Mouse (Mus musculus) heart, postnatal 36 days (tissue): ENCODE data around the gene Lsm4. TPM values are rescaled to one million over a fixed set of nuclear protein-coding genes. Genes with fewer than 3 reads are reported as not detected.
A peak's percentile ranks its signal among the peaks of the same experiment; 100 is the strongest.

Experiments
- DNase-seq, 2 experiments: peaks; one replicate each; pipeline ENCODE4 v3.0.0; 2021 to 2022
- intact Hi-C: fragments of 180-260 bp; cut with DNase I; formaldehyde crosslinking; loops from one replicate; pipeline ENCODE4 v1.15.1; 2025
- total RNA-seq, 2 experiments: library from RNA; stranded (reverse); gene quantifications; 2 replicates each; pipeline ENCODE4 v1.2.3; 2021

Gene Lsm4
- total RNA-seq, 2 experiments from 2014 or later, result 64.0 to 66.8 TPM

GRCm38 (mm10) chr8:70648164-70648442 lies 24.9 kb upstream of the Lsm4 start:
- no peak for DNase-seq
- intact Hi-C loops, result no loop called here

DNA sequence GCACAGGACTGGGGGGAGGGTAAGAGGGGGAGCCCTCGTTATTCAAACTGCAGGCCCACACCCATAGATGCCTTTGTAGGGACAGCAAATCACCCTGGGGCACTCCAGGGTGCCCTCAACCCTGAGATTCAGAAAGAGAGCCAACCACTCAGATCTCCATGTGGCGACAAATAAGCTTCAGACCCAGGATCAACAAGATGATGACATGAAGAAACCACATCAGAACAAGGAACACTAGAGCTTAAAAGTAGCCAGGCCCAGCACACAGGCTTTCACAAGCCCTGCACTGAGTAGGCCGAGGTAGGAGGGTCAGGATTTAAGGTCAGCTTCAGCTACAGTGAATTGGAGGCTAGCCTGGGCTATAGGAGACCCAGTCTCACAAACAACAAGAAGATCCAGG lies 24.1 kb upstream of the Lsm4 start:
- intact Hi-C loops, result no loop called here
- DNase-seq, result no peak

DNA sequence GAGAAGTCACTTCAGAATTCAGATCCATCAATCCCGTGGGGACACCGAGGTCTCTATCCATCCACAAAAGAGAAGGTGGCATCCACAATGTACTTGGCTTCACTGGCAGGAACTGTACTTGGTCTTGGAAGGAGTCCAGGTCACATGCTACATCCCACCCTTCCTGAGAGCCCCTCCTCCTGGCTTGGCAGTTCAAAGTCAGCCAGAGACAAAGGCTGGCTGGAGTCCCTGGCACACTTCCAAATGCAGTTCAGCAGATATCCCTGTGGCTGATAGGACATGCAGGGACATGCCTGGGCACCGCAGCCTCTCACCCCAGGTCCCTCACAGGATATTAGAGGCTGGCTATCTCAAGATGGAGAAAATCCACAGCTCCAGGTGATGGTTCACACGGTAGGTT lies 23.7 kb upstream of the Lsm4 start:
- intact Hi-C loops, result no loop called here
- DNase-seq, result peak; percentile 84

GRCm38 (mm10) chr8:70650351-70650750 lies 22.7 kb upstream of the Lsm4 start:
- intact Hi-C loops, result loop anchor here (5.0 kb wide), 1 partner anchor 38 kb away; no protein-coding TSS in a partner anchor
- no peak for DNase-seq

DNA sequence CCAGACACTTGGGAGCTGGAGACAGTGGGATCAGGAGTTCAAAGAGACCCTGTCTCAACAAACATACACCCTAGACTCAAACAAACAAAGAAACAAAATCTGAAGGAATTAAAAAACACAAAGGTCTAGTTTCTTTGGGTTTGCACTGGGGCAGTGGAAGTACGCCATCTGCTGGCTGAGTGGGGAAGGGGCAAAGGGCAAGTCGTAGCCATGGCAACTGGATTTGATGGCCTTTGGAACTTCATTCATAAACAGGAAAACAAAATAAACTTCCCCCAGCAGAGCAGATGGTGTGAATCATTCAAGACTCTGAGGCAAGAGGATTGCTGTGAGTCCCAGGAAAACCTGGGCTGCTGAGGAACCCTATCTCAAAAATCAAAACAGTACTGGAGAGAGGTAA lies 19.8 kb upstream of the Lsm4 start:
- intact Hi-C loops, result loop anchor here (1.0 to 5.0 kb wide), 2 partner anchors 23 to 41 kb away; no protein-coding TSS in a partner anchor
- DNase-seq, result peak; percentile 66 to 71

DNA sequence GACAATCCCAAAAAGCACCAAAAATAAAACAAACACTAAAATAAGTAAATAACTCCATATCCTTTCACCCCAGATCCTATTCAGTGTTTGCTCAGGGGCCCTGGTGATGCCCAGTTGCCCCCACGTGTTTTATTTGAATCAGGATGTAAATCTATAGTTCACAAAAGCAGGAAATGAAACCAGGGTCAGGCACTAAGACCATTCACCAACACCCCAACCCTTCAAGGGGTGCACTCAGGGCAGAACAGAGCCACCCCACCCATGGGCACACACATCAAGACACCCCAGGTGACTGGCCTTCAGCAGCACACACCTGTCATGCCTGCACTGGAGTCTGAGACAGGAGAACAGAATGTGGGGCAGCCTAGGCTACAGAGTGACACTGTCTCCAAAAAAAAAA lies 18.9 kb upstream of the Lsm4 start:
- intact Hi-C loops, result loop anchor here (5.0 kb wide), 1 partner anchor 42 kb away; no protein-coding TSS in a partner anchor
- no peak for DNase-seq

GRCm38 (mm10) chr8:70655469-70655868 lies 17.6 kb upstream of the Lsm4 start:
- no peak for DNase-seq
- intact Hi-C loops, result no loop called here

DNA sequence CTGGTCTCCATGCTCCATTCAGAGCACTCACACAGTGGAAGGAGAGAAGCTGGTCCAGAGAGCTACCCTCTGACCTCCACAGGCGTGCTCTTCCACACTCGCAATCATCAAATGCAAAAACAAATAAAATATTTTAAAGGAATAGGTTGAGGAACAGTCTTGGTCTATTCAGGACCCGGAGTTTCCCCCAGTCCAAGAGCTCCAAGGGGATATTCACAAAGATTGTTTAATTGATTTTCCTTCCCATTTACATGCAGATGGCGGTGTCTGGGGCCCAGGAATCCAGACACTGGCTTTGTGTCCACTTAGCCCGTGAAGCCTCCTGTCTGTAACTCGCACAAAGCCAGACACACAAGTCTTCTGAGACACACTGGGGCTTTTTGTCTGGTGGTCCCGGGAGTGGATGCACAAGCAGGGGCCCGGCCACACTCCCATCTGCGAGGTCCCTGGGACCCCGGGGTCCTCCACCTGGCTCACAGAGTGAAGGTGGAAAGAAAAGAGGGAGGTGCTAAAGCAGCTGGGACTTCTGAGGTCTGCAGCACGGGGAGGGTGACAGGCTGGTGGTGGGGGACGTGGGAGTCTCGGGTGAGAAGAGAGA lies 16.8 kb upstream of the Lsm4 start:
- intact Hi-C loops, result no loop called here
- DNase-seq, result no peak

GRCm38 (mm10) chr8:70657214-70657613 lies 15.8 kb upstream of the Lsm4 start:
- no peak for DNase-seq
- intact Hi-C loops, result no loop called here

- no peak for DNase-seq
- intact Hi-C loops, result no loop called here
These were observed 15.3 kb upstream of the Lsm4 start for GRCm38 (mm10) chr8:70657739-70658138.

DNA sequence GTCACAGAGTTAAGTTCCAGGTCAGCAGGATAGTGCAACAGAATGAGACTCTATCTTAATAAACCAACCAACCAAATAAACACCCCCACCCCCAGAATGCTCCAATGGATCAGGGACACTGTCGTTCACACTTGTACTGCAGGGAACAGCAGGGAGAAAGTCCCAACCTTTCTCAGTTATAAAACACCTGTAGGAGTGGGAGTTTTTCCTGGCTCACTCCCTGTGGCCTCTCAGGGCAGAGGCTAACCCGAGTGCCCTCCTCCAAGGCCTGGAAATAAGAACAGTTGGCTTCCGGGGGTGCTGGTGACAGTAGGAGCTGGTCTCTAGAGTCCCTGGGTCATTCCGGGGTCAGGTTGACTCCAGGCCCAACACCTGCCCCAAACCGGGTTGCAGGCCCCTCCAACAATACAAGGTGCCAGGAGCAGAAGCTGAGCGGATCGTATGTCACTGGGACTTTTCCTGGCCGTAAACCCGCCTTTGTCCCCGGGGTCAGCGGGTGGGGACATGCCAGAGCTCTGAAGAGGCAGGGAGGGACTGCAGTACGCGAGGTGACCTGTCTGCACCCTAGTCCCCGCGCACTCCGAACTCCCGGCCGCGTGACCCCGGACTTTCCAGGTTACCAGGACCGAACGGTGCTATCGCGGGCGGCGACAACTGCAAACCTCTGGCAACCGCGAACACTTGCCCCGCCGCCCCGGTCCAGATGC lies 14.0 kb upstream of the Lsm4 start:
- no peak for DNase-seq
- intact Hi-C loops, result no loop called here

DNA sequence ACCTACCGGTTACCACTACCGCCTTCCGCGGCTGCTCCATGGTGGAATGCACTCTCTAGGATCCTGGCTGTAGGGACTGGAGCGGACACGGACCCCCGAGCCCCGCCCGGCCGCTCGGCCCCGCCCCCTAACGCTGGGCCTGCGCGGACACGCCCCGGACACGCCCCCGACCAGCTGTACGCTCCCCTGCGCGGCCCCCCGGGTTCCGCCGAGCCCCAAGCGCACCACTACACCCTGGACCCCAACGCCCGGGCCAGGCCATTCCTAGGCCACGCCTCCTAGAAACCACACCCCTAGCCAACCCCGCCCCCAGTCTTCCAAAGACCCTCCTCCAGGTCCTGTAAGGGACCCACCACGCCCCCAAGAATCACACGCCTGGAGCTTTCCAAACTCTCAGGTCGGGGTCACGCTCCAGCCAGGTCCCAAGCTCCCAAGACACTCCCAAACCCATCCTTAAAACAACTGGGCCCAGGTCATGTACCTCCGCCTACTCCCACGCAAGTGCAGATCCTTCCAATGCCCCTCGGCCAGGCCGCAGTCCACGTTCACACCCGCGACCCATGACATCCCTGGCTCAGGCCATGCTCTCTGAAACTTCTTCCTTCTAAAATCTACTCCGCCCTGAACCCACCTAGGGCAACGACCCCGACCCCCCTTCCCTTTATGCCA lies 13.3 kb upstream of the Lsm4 start:
- intact Hi-C loops, result no loop called here

DNA sequence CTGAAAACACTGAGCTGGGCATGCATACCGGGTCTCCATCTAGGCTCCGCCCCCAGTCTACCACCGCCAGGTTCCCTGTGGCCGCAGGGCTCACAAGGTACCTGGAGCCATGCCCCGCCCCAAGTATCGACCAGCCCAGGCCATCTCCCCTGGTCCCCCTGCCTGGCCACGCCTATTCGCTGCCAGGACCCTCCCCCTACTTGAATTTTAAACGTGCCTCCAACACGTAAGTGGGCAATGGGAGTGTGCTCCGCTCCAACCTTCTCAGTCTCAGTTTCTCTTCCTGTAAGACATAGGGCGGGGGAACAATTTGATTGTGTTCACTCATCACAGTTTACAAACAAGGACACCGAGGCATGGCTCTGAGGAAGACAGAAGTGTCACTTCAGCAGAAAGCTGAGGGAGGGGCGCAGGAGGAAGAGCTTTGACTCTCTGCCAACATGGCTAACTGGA lies 12.7 kb upstream of the Lsm4 start, which contains the start of gene Pgpep1:
Gene Pgpep1, minus strand, starts transcription at position 116 of the 453 bp plus-strand sequence.
- intact Hi-C loops, result no loop called here
- DNase-seq, result no peak

More for the DNA sequence above, 13.3 kb upstream of the Lsm4 start:
- DNase-seq, result peak; percentile 90 to 91

DNA sequence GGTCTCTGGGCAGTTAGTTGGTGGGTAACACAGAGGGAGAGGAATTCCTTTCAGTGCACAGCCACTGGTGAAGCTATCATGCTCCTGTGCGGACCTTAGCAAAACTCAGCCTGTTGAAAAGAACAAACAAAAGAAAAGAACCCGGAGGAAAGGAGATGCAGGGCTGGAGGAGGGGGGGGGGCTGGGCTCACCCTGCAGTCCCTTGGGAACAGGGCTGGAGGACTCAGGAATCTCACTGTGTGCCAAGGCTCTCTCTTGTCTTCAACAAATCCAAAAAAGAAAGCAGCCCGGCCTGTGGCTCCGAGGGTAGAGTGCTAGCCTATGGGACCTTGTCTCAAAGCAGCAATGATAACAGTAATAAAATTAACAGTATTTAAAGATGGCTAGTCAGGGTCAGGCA lies 9.4 kb upstream of the Lsm4 start:
- intact Hi-C loops, result no loop called here
- no peak for DNase-seq

- DNase-seq, result no peak
- intact Hi-C loops, result no loop called here
These were observed 8.4 kb upstream of the Lsm4 start for GRCm38 (mm10) chr8:70664631-70665030.

GRCm38 (mm10) chr8:70665599-70665998 lies 7.4 kb upstream of the Lsm4 start:
- no peak for DNase-seq
- intact Hi-C loops, result no loop called here

GRCm38 (mm10) chr8:70667071-70667470 lies 6.0 kb upstream of the Lsm4 start:
- intact Hi-C loops, result no loop called here
- DNase-seq, result peak; percentile 69

- peak; percentile 47 to 57 for DNase-seq
- intact Hi-C loops, result loop anchor here (5.0 kb wide), 1 partner anchor 81 kb away; the partner anchor contains the start of gene Rab3a
These were observed 1.3 kb upstream of the Lsm4 start for GRCm38 (mm10) chr8:70671615-70672324.

DNA sequence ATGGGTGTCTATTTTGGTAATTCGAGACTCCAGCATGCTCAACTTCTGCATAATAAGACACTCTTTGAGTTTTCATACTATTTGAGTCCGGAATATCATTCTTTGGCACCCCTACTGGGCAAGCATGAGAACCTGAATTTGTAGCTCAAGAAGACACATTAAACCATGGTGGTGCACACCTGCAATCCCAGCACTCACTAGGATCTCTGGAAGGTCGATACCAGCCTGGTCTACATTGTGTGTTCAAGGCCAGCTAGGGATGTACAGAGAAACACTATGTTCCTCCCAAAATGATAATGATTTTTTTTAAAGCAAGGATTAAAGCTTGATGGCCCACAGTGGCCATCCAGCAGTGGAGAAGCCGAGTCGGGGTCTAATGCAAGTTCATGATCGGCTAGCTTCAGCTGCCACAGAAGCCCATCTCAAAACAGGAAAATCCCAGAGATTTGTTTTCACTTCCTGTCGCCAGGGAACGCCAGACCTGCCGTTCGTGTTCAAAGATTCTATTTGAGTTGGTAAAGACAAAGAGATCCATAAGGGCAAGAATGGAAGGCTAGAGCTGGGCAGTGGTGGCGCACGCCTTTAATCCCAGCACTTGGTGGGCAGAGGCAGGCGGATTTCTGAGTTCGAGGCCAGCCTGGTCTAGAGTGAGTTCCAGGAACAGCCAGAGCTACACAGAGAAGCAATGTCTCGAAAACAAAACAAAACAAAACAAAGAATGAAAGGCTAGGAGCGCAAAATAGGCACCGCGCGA lies 546 bp upstream of the Lsm4 start:
- intact Hi-C loops, result loop anchor here (1.0 to 5.0 kb wide), 2 partner anchors 26 to 80 kb away; partner anchors contain the start of genes Jund and Rab3a
- DNase-seq, result no peak

- intact Hi-C loops, result loop anchor here (5.0 kb wide), 1 partner anchor 78 kb away; the partner anchor contains the start of gene Rab3a
- no peak for DNase-seq
These were observed 1.1 kb downstream of the Lsm4 start for GRCm38 (mm10) chr8:70674109-70674508.
